Mouse (Mus musculus): ENCODE measurements around the gene Slc39a11.
A peak's percentile ranks its signal among the peaks of the same experiment; 100 is the strongest.
"Not testable (repeated sequence)": the region's sequence is repeated elsewhere in the genome, so short reads cannot be mapped to it uniquely, and the experiment has no call there.

Gene Slc39a11

GRCm38 (mm10) chr11:113667122-113667521 lies 17.2 kb upstream of the Slc39a11 start:
- no peak for DNase-seq

GRCm38 (mm10) chr11:113666648-113667047 lies 16.8 kb upstream of the Slc39a11 start:
- no peak for DNase-seq

GRCm38 (mm10) chr11:113666205-113666604 lies 16.3 kb upstream of the Slc39a11 start:
- no peak for DNase-seq

GRCm38 (mm10) chr11:113664279-113664678 lies 14.4 kb upstream of the Slc39a11 start:
- DNase-seq: no peak

GRCm38 (mm10) chr11:113661835-113662351 lies 12.0 kb upstream of the Slc39a11 start:
- DNase-seq: no peak

- no peak for DNase-seq
Observed at GRCm38 (mm10) chr11:113660940-113661339, 11.1 kb upstream of the Slc39a11 start.

- not testable (repeated sequence) for DNase-seq
Observed at GRCm38 (mm10) chr11:113660213-113660612, 10.3 kb upstream of the Slc39a11 start.

- DNase-seq: no peak
Observed at GRCm38 (mm10) chr11:113658763-113659162, 8.9 kb upstream of the Slc39a11 start.

- DNase-seq: no peak
Observed at GRCm38 (mm10) chr11:113658319-113658718, 8.4 kb upstream of the Slc39a11 start.

- DNase-seq: no peak
Observed at GRCm38 (mm10) chr11:113657221-113657620, 7.3 kb upstream of the Slc39a11 start.

- DNase-seq: no peak
Observed at GRCm38 (mm10) chr11:113656511-113656932, 6.6 kb upstream of the Slc39a11 start.

GRCm38 (mm10) chr11:113654561-113655270 lies 4.8 kb upstream of the Slc39a11 start:
- no peak for DNase-seq

GRCm38 (mm10) chr11:113654105-113654504 lies 4.2 kb upstream of the Slc39a11 start:
- DNase-seq: no peak

- DNase-seq: no peak
Observed at GRCm38 (mm10) chr11:113652516-113652915, 2.6 kb upstream of the Slc39a11 start.

- peak; percentile 47 for DNase-seq
Observed at GRCm38 (mm10) chr11:113651907-113652273, 2.0 kb upstream of the Slc39a11 start.

- DNase-seq: no peak
Observed at GRCm38 (mm10) chr11:113651206-113651906, 1.5 kb upstream of the Slc39a11 start.

- DNase-seq: no peak
Observed at GRCm38 (mm10) chr11:113648690-113649352, 1.1 kb downstream of the Slc39a11 start, which contains the start of gene Cog1. Cog1 (plus strand) TSS chr11:113649169.

- DNase-seq: peak; percentile 88
Observed at GRCm38 (mm10) chr11:113648152-113648551, 1.7 kb downstream of the Slc39a11 start.

- DNase-seq: no peak
Observed at GRCm38 (mm10) chr11:113645181-113645580, 4.7 kb downstream of the Slc39a11 start.

GRCm38 (mm10) chr11:113638680-113639079 lies 11.2 kb downstream of the Slc39a11 start:
- DNase-seq: no peak

GRCm38 (mm10) chr11:113634699-113635121 lies 15.2 kb downstream of the Slc39a11 start:
- no peak for DNase-seq

GRCm38 (mm10) chr11:113633398-113633797 lies 16.5 kb downstream of the Slc39a11 start:
- no peak for DNase-seq

GRCm38 (mm10) chr11:113632303-113632702 lies 17.6 kb downstream of the Slc39a11 start:
- DNase-seq: no peak

All from lung, postnatal 14 days (tissue).